Mouse (Mus musculus) layer of hippocampus, postnatal 14 days (tissue): ENCODE measurements at regions not wholly inside any gene's neighbourhood (a gene's known extent, or its start where the extent isn't known, plus 50 kb on each side); places are given as distances from the start of the nearest gene placed in this dataset.
"Not testable (repeated sequence)": the region's sequence is repeated elsewhere in the genome, so short reads cannot be mapped to it uniquely, and the experiment has no call there.

Experiments used
- DNase-seq, 2 experiments: peaks; one replicate each; pipeline ENCODE4 v3.0.0; 2021 to 2022; ENCODE audit warnings: low spot score in 2 of 2, mixed read lengths in 1 of 2

DNA sequence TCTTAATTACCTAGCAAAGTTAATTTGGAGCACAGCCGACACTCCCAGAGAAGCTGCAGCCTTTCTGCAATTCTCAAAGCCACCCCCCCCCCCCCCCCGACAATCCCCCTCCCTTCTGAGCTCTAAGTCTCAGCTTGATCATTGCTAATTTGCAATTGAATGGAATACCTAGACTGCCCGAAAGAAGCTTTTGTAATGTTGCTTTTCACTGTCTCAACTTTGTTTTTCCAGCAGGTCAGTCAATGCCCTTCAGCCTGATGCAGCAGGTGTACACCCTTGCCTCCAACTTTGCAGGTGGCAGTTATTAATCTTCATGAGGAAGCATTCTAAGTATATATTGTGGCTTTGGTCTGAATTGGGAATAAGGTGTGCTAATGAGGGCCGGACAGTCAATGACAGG, 1006.6 kb upstream of the Gm8797 start:
- DNase-seq = no peak

DNA sequence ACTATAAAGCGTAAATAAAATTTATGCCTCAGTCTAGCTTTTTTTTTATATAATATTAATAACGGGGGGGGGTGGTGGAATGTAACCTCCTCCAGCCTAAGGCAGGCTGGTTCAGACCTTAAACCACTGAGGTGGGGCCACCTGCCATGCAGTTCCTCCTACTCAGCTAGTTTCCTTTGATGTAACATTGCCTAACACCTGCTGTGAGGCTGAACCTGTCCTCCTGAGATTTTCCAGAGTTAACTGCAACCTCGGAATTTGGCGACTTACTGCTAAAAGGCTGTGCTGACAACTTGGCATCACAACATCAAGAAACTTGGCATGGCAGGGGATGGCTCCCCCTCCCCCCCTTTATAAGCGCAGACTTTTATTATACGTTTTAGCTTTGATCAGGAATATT, 1006.0 kb upstream of the Gm8797 start:
- no peak for DNase-seq

DNA sequence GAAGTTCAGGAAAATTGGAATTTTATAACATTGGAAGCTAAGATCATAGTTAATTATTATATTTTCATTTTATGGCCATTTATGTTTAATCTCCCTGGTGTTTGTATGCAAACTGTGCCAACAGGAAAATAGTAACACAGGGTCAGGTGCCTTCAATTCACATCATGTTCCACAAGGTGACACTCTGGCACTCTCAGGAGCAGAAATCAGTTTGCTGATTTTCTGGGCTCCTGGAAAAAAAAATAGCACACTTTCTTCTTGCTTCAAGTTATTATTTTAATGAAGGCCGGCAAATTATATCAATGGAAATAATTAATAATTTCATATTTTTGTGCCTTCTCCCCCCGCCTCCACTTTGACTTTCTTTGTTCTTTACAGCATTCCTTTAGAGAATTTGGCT, 994.5 kb upstream of the Gm8797 start:
- DNase-seq = no peak

DNA sequence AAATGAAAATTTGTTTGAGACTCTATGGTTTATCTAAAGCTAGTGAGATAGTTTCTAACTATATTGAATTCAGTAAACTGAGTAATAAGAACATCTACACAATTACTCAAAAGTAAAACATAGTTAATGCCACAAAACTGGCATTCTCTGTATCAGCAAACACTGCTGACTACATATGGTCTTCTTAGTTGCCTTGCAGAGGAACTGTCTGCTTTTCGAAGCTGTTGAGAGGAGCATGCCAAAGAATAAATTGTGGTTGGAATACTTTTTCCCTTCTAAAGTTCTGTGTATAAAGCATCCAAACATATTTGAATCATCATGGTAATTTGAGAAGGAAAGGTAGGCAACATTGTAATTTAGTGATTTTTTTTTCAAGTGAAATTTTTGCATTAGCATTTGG, 993.5 kb upstream of the Gm8797 start:
- DNase-seq = peak in 1 of 2 experiments; percentile 23

DNA sequence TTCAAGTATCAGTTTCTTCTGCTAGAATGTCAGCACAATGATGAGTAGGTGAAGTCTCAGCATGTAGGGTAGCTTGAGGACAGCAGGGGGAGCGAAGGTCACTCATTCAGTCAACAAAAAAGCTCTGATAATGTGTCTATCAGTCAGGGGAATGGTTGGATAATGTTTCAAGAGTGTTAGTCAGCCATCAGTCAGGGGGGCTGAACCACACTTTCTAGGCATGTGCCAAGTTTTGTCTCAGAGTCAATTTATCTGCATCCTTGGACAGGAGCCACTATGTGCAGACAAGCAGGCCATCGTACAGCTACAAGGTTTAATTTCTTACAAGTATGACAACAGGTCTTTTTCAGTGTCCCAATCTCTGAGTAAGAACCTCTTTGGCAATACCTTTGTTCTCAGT, 987.5 kb upstream of the Gm8797 start:
- no peak for DNase-seq

DNA sequence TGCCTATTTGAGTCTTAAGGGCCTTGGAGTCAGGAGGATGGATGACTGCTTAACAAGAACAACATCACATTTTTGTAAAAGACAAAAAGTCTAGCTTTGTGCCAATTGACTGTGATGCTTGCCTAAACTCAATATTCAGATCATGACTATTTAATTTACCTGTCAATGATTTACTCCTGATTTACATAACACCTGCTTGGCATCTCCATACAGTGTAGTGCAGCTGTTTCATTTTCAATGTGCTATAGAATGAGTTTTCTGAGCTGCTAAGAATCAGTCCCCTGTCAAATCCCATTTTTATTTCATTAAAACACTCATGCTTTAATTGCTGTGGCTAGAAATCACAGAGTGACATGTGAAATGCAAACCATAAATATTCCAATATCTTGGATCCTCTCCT, 974.0 kb upstream of the Gm8797 start:
- DNase-seq = no peak

DNA sequence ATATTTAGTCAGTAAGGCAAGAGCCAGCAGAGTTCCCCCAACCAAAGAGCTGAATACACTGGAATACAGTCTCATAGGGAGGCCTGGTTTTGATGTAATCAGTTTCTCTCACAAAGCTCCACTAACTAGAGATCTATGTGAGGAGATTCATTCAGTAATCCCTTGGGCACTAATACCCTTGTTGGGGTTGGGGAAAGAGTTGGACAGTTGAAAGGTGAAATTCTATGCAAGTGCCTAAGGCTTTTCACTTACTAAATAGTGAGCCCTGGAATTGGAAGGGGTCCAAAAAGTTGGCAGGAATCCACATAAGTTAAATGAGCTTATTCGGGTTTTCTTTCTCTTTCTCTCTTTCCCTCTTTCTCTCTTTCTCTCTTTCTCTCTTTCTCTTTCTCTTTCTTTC, 965.4 kb upstream of the Gm8797 start:
- no peak for DNase-seq

DNA sequence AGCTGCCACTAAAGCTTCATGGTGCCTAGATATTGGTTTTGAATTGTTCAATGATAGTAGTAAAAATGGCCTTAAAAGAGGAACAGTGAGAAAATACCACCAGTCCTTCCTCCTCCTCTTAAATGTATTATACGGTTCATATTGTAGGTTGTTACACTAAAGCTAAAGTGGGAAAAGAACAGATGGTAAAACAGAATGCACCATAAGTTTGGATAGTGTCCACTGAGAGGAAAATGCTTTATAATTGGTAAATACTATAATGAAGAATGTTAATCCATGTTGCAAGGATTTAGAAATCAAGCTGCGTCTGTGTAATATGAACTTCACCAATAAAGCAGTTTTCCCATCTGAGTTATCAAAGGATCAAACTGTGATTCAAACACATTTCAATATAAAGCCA, 957.5 kb upstream of the Gm8797 start:
- DNase-seq = peak in 1 of 2 experiments; percentile 54

DNA sequence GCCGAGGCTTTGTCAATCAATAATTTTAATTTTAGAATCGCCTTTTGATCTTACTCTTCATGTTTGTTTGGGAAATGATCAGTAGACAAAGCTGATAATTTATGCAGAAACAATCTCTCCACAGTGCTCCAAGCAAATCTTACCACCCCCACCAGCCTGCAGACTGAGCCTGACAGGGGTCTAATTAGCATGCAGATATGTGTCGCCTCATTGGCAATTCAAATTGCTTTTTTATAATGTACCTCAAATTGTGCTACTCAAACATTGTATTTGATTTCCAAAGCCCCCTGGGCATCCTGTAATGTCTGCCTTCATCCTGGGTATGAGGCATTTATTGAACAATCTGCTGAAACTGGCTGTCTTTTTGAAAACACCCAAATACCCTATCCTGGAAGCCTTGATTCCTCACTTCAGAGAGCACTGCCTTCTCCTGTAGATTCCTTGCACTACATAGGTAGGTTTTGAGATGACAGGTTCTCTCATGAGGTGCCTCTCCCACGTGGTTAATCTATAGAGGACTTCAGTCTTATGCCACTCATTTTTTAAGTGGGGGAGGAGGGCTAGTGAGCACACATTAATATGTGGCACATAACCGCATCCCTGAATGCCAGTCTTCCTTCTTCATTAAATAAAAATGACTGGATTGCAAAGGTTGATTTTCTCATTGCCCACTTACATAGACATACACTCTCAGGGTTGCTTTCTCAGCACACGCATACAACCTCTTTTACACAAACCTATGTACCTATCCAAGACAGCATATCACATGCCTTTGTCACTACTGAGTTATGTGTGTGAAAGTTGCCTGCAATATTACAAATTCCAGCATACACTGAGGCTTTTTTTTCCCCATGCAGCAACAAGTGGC, 954.3 kb upstream of the Gm8797 start:
- peak in 1 of 2 experiments; percentile 28 for DNase-seq

DNA sequence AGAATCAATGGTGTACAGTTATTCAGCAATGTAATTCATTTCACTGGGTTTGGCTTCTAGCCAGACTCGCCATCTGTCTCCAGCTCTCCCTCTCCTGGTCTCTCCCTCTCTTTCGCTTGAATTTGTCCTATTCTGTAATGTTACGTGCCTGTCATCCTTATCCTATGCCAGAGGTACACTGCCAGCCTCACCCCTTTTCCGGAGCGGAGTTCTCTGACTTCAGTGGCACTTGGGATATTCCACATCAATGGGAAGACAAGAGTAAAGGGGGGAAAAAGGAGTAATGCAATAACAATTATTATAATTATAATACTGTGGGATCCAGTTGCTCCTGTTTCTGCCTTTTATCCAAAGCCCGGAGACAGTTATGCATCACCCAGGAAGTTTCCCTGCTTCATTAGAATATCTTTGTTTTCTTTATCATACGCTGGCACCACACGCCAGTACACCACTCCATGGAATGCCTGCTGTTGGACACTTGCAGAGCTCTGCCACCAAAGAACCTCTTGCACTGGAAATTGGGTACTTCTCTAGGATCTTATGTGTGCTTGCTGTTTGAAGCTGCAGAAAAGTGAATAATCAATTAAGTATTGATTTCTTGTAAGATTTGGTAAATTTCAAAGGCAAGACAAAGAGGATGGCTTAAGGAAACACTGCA, 953.6 kb upstream of the Gm8797 start:
- peak; percentile 71 to 83 for DNase-seq

DNA sequence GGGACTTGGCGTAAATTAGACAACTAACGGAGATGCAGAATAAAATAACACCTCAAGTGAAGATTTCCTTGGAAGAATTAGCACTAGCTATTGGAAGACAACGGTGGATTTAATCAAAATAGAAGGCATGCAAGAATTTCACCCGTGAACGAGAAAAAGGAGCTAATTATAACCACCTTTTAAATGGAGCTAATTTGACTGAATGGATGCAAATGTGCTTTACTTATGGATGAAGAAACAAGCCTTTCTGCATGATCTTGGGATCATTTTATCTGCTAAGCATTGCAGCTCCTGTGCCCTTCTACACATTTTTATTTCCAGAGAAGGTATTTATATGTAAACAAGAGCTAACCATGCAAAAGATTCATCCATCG, 953.1 kb upstream of the Gm8797 start:
- no peak for DNase-seq

DNA sequence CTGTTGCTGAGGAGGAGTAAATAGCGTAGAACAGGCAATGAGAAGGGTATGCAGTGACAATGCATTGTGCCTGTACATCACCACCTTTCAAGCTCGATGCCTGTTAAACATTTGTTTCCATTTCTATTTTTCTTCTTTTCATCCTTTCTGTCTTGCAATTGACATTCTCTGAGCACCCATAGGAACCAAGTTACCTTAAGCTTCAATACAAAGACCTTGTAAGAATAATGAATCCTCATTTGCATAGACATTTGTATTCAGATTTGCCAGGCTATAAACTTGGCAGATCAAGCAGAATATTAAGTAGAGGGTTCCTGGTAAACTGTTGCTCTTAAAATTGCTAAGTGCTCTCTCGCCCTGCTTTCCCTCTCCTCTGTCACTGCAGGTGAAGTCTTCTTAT, 952.2 kb upstream of the Gm8797 start:
- no peak for DNase-seq

DNA sequence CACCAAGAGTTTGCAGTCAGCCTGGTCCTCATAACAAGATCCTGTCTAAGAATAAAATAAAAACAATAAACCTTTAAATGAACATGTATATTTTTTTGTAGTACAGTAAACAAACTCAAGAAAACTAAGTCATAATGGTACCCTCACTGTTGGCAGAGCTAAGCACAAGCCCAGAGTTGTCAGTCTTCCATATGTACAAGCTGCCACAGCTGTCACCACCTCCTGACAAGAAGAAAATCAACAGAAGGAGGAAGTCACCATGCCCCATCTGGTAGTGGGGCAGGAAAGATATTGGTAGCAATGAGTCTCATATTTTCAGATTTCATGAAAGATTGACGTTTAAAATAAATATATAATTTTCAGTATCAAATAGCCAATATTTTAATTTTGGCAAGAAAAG, 916.1 kb upstream of the Gm8797 start:
- no peak for DNase-seq

DNA sequence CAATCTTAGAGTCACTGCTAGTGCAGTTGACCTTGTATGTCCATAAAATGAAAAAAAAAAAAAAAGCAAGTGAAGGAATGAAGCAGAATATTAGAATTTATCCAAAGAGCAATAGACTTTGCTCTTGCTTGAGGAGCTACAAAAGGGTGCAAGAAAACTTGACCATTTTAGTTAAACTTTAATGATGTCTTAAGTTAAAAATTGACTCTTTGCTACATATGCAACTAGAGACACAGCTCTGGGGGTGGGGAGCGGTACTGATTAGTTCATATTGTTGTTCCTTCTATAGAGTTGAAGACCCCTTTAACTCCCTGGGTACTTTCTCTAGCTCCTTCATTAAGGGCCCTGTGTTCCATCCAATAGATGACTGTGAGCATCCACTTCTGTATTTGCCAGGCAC, 915.0 kb upstream of the Gm8797 start:
- no peak for DNase-seq

DNA sequence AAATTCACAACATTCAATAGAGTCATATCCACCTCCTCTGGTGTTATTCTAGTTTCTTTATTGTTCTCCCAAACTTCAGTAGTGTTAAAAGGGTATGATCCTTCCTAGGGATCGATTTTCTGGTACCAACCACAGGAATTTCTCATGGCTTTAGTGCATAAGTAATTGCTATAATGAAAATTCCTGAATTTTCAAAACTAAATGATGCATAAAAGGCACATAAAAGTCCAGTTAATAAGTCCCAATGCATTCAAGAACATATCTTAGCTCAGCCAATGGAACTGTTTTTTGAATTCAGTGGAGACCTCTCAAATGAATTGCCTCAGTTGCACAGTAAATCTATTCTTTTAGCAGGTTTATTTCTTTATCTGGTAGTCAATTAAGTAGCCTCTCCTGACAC, 913.7 kb upstream of the Gm8797 start:
- DNase-seq = no peak

DNA sequence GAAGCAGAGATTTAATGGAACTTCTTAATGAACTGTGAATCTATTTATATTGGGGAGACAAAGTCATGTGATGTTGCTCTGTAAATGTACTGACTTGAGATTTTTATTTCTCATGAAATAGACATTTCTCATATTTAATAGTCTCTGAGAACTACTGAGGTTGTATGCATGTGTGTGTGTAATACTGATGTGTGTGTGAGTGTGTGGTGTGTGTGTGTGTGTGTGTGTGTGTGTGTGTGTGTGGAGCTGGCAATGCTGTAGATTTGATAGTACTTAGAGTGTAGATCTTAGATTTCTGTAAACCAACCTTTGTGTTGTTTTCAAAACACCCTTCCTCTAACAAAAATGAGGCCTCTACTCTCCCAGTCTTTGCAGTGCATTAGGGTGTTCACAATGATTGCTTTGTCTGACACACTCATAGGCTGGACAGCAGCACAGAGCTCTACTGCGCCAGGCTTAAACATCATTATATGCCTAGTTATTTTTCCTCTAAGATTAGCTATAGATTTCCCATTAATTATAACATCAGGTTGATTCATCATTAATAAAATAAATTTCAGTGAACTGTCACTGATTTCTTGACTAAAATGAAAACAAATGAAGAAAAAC, 895.5 kb upstream of the Gm8797 start:
- DNase-seq = no peak

DNA sequence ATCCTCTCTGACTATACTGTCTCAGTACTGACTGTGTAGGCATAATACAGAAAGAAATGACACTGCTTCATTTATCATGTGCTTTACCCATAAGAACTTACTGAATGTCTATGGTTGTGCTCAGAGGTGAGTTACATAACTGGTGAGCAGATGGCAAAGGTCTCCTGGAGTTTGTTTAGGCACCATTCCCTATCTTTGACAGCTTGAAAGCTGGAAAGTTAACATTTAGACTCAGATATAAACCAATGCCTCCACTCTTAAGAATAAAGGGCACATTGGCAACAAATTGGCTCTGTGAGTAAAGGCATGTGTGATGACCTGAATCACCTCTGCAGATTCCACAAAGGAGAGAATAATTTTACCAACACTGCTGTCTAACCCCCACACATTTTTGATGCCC, 894.0 kb upstream of the Gm8797 start:
- DNase-seq = no peak

DNA sequence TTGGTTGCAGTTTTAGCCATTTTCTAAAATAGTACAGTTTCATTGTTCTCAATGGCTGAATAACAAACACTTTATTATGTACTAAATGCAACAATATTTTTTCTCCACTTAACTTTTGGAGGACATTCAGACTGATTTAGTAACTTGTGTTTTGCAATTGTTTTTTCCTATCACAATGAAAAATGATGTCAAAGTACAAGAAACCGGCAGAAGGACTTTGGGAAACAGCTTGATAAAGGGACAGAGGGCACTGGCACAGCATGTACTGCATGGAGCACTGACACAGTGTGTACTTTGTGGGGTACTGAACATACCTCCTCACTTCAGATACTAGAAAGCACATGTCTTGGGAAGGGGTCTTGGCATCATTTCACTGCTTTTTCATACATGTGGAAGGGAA, 884.4 kb upstream of the Gm8797 start:
- no peak for DNase-seq

DNA sequence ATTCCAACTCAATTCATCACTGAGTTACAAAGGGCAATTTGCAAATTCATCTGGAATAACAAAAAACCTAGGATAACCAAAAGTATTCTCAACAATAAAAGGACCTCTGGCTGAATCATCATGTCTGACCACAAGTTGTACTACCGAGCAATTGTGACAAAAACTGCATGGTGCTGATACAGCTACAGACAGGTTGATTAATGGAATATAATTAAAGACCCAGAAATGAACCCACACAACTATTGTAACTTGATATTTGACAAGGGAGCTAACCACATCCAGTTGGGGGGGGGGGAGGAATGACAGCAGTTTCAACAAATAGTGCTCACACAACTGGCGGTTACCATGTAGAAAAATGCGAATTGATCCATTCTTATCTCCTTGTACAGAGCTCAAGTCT, 864.7 kb upstream of the Gm8797 start:
- no peak for DNase-seq

DNA sequence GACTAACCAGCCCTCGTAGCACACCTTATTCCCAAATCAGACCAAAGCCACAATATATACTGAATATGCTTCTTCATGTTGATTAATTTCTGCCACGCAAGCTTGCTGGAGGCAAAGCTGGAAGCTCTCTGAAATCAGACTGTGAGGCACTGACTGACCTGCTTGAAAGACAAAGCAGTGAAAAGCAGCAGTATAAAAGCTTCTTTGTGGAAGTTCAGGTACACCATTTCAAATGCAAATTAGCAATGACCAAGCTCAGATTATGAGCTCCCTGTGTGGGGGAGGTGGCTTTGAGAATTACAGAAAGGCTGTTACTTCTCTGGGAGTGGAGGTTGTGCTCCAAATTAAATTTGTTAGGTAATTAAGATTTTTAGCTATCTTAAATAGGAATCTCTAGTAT, 857.5 kb upstream of the Gm8797 start:
- no peak for DNase-seq

DNA sequence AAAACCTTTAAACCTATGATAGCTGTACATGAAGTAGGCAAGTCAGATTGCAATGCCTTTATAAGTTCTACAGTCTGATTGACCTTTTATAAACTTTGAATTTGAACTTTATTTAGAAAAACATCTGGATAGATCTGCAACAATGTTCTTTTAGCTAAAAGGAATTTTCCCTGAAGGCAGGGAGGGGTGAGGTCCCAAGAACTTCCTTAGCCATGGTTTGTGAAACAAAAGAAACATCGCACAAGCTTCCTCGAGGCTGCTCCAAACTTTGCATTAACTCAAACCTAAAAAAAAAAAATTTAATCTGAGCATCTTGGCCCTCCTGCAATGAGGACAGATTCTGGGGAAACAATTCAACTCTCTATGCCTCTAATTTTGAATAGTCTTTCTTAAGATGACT, 854.8 kb upstream of the Gm8797 start:
- DNase-seq = no peak

DNA sequence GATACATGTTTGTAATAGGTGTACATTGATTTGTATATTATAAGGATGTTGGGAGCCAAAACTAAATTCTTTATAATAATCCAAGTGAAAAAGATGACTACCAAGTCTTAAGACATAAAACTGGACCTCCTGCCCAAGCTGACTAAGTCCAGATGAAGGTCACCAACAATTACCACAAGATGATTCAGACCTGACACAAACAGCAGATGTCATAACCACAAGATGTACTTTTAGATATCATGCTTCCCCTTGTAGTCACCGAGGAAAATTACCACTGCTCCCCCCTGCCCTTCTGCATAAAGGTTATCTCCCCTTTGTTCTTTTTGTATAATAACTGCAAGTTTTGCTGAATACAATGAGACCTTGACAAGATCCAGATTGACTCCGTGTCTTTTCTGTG, 843.0 kb upstream of the Gm8797 start:
- not testable (repeated sequence) for DNase-seq

DNA sequence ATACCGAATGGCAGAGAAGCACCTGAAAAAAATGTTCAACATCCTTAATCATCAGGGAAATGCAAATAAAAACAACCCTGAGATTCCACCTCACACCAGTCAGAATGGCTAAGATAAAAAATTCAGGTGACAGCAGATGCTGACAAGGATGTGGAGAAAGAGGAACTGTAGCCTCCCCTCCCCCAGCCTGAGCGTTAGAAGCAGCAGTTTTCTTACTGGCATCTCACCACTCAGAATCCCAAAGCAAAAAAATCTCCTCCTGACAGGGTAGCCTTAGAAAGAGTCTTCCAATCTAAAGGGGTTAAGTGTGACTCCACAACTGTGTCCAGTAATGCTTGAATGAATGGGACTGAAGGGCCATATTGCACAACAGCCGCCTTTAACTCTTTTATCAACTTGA, 819.9 kb upstream of the Gm8797 start:
- not testable (repeated sequence) for DNase-seq
